Mouse (Mus musculus): ENCODE data around the gene Prr19.

Gene Prr19

GRCm38 (mm10) chr7:25275555-25276298 is 25.5 kb upstream of the Prr19 start:
- no peak for DNase-seq

DNA sequence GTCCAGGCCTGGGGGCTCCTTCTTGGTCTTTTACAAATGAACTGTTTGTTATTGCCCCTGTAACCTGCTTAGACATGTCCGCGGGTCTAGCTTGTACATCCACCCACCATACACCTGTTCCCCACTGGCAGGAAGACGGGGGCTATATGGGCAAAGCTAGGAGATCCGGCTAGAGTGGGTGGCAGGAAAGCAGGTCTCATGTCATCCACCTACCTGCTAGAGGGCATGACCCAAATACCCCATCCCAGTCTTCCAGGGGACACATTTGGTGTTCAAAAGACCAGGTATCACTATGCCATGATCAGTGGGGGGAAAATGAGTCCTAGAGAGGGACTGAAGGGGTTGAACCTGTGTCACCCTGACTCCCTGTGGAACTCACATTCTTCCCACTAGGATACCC is 23.8 kb upstream of the Prr19 start:
- no peak for DNase-seq

- DNase-seq, result no peak
Observed at GRCm38 (mm10) chr7:25277998-25278340, 23.2 kb upstream of the Prr19 start.

DNA sequence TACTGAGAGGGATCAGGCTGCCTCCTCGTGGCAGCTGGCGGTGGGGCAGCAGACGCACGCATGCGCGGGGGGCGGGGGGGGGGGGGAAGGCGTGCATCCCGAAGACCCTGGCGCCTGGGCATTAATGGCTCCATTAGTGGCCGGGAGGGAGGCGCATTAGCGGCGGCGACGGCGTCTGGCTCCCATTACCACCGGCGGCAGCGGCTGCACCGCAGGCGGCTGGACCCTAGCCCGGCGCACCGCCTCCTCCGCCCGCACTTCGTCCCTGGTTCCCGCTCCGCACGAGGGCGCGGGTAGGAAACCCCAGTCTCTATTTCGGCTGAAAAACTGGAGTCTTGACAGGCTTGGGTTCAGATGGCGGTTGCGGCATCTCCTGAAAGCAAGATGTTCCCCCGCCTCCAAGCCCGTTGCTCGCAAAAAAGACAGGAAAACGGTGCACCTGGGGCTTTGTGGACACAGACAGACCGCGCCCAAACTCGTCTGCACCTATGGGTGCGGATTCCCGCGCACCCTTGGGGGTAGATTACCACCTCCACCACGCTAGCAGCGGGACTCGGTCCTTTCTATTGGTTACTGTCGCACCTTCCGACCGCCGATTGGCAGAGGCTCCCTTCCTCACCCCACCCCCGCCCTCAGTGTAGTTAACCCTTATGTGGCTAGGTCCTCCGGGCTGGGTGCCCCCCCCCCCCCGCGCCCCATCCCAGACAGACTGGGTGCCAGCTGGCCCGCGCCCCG is 22.7 kb upstream of the Prr19 start:
- DNase-seq, result peak; percentile 92

DNA sequence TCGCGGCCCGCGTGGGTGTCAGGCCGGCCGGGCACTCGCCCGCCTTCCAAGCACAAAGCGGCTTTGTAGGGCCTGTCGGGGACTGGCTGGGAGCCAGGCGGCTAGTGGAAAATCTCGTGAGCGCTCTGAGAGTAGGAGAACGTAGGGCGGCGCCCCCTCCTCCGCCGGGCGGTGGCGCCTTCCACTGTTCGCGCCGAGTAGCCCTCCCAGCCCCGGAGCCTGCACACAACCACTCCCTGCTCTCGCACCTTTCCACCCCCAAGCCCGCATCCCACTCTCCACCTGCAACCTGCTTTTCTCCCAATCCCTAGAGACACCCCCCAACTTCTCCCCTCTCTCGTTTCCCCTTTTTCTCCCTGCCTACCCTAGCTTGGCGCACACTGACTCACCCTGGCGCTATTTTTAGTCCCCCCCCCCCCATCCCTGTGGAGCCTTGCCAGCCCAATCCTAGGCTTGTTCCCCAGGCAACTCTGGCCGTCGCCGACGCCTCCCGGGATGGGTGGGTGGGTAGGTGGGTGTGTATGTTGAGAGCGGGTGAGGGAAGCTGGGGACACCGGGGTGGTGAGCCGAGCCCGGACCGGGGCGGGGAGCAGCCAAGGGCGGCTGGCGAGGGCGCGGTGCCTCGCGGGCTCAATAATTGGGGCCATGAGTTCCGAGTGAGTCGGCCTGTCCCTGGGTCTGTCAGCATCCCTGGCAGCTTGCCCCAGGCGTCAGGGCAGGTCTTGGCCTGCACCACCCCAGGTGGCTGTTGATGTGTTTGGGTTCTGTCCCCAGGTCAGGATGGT is 21.9 kb upstream of the Prr19 start:
- peak; percentile 95 for DNase-seq

- DNase-seq, result peak; percentile 72
Observed at GRCm38 (mm10) chr7:25279861-25280791, 21.1 kb upstream of the Prr19 start.

- DNase-seq, result no peak
Observed at GRCm38 (mm10) chr7:25281166-25281733, 20.0 kb upstream of the Prr19 start.

- peak; percentile 98 for DNase-seq
Observed at GRCm38 (mm10) chr7:25281734-25282601, 19.2 kb upstream of the Prr19 start.

DNA sequence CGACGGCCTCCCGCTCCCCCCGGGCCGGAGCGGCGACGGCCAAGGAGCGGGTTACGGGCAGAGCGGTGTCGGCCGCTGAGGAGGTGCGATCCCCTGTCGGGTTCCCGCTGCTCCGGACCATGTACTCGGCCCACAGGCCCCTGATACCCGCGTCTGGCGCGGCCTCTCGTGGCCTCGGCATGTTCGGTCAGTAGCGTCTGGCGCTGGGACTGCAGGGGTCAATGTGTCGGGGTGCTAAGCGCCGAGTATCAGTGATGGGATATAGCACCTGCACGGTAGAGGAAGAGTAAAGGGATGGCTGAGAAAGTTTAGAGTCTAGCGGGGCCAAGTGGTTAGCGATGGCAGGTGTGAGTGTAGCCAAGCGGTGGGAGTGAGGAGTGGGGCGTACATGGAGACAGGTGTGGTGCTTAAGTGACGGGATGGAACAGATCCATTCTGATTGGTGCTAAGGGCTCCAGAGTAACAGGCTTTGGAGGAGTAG is 18.4 kb upstream of the Prr19 start:
- DNase-seq, result no peak

- DNase-seq, result no peak
Observed at GRCm38 (mm10) chr7:25283637-25284036, 17.6 kb upstream of the Prr19 start.

DNA sequence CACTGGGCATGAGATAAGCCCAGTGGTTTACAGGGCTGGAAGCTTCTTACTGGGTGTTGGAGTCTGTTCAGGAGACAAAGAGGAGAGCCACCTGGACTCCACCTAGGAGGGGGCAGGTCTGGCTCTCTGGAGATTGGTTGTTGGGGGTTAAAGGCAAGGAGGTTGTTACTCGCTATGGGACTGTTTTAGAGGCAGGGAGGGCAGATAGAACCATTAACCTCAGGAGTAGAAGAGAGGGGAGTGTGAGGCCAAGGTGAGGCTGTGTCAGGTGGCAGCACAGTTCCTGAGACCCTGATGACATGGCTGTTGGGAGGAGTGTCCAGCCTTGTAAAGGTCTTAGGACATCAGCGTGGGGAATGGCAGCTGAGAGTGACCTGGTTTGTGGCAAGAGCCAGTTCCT is 17.0 kb upstream of the Prr19 start:
- DNase-seq, result no peak

DNA sequence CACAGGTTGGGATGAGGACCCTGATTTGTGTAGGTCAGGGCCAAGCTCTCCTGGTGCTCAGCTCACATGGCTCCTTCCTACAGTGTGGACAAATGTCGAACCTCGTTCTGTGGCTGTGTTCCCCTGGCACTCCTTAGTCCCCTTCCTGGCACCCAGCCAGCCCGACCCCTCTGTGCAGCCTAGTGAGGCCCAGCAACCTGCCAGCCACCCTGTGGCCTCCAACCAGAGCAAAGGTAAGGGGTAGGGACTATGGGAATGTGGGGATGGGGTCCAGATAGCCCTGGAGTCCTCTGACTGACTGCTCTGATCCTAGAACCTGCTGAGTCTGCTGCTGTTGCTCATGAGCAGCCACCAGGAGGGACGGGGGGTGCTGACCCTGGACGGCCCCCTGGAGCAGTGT is 16.4 kb upstream of the Prr19 start:
- DNase-seq, result no peak

- DNase-seq, result no peak
Observed at GRCm38 (mm10) chr7:25285511-25286238, 15.5 kb upstream of the Prr19 start.

GRCm38 (mm10) chr7:25286989-25287388 is 14.2 kb upstream of the Prr19 start:
- DNase-seq, result no peak

DNA sequence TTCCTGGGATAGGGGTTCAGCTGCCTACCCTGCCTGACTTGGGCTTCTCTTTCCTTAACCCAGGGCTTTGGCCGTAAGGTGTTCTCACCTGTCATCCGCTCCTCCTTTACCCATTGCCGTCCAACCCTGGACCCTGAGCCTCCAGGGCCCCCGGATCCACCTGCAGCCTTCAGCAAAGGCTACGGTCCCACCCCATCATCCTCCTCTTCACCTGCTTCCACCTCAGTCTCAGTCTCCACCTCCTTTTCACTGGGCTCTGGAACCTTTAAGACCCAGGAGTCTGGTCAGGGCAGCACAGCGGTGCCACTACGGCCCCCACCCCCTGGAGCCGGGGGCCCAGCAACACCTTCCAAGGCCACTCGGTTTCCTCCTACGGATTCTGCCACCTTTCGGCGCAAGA is 13.2 kb upstream of the Prr19 start:
- no peak for DNase-seq

GRCm38 (mm10) chr7:25288721-25289120 is 12.5 kb upstream of the Prr19 start:
- DNase-seq, result no peak

GRCm38 (mm10) chr7:25289925-25290324 is 11.3 kb upstream of the Prr19 start:
- DNase-seq, result no peak

DNA sequence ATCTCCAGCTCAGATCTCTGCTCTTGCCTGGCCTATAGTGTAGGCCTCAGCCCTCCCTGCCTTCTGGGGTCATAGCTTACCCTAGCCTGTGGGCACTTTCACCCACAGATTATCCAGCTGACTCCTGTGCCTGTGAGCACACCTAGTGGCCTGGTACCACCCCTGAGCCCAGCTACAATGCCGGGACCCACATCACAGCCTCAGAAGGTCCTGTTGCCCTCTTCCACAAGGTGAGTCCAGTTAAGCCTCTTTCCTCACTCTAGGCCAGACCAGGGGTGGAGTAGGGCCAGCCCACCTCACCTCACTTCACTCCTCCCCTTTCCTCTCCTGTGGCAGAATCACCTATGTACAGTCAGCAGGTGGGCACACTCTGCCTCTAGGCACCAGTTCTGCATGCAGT is 10.7 kb upstream of the Prr19 start:
- DNase-seq, result no peak

GRCm38 (mm10) chr7:25290911-25291310 is 10.3 kb upstream of the Prr19 start:
- DNase-seq, result no peak

GRCm38 (mm10) chr7:25292107-25292506 is 9.1 kb upstream of the Prr19 start:
- DNase-seq, result no peak

Measured in layer of hippocampus, adult 9-11 months (tissue).